Mouse (Mus musculus): ENCODE data around the gene Trpm8.

- TF ChIP-seq CTCF (IDR thresholded peaks at IDR 0.05; ENCODE audit: extremely low read depth, insufficient read length, insufficient replicate concordance, low read depth, low read length) (no peak), POLR2A (IDR thresholded peaks at IDR 0.05; ENCODE audit: low read depth, low read length) (no peak)
Measured at GRCm38 (mm10) chr1:88366881-88367644, 89.6 kb downstream of the Trpm8 start.
